Mouse (Mus musculus): ENCODE results near the gene Mettl27. TPM values are rescaled to one million over a fixed set of nuclear protein-coding genes. Genes with fewer than 3 reads are reported as not detected.

Gene Mettl27
- total RNA-seq (2023) = 1 to 10 TPM; 1.3 to 6.4 TPM

GRCm38 (mm10) chr5:134932179-134932902, at the start of gene Mettl27:
Gene Mettl27, plus strand, starts transcription at chr5:134932368.

GRCm38 (mm10) chr5:134906633-134907032, 25.5 kb upstream of the Mettl27 start, which contains the start of gene Tmem270:
Gene Tmem270, minus strand, starts transcription at chr5:134906733.

GRCm38 (mm10) chr5:134915311-134915710, 16.9 kb upstream of the Mettl27 start, which contains the start of gene Cldn13:
Gene Cldn13, minus strand, starts transcription at chr5:134915526.

GRCm38 (mm10) chr5:134946857-134947255, 14.7 kb downstream of the Mettl27 start, which contains the start of gene Cldn4:
Gene Cldn4, minus strand, starts transcription at chr5:134946934.

DNA sequence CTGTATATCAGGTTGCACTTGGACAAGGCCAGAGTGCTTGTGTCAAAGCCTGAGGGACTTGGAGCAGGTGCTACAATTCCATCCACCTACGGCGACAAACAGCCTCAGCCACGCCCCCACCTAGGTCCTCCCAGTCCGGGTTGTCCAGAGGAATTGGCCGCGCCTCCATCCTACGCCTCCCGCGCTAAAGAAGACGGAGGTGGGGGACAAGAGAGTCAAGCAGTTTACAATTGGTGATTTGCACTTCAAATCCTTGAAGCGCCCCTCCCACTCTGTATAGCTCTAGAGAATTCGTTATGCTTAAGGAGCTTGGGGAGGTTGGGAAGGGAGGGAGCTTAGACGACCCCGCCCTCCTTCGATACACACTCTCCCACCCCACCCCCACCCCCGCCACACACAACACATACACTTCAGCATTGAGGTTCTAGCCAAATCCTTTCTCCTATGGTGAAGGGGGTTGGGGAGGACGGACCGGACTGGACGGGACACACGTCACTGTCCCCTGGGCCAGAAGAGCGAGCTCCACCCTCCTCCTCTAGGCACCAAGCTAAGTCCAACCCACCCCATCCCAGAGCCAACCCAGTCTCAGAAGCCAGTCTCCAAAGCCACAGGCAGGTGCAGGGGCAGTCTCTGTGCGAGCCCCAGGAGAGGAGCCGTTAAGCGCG, 53.6 kb downstream of the Mettl27 start, which contains the start of gene Cldn3:
Gene Cldn3 (plus strand): TSS at position 582 of the 665 bp plus-strand sequence.

Other genes starting within 250 kb of the Mettl27 start
- 10 to 100 TPM in 1 of 2 experiments, 1 to 10 TPM in 1; 8.6 to 10.3 TPM for gene Limk1, start 243.8 kb upstream of the Mettl27 start, total RNA-seq (2023)
- gene Eln, start 185.0 kb upstream of the Mettl27 start, total RNA-seq (2023) = not detected
- gene Tmem270, start 25.6 kb upstream of the Mettl27 start, total RNA-seq (2023) = not detected
- gene Cldn13, start 16.8 kb upstream of the Mettl27 start, total RNA-seq (2023) = 10 to 100 TPM; 23.0 to 34.6 TPM
- not detected for gene Cldn4, start 14.6 kb downstream of the Mettl27 start, total RNA-seq (2023)
- gene Cldn3, start 53.8 kb downstream of the Mettl27 start, total RNA-seq (2023) = not detected
- gene Abhd11, start 76.8 kb downstream of the Mettl27 start, total RNA-seq (2023) = 10 to 100 TPM; 20.8 to 24.5 TPM
- under 1 TPM; 0.46 to 0.53 TPM for gene Stx1a, start 91.1 kb downstream of the Mettl27 start, total RNA-seq (2023)
- 10 to 100 TPM; 12.1 to 13.1 TPM for gene Dnajc30, start 131.8 kb downstream of the Mettl27 start, total RNA-seq (2023)
- 10 to 100 TPM; 28.8 to 29.4 TPM for gene Bud23, start 132.6 kb downstream of the Mettl27 start, total RNA-seq (2023)
- not detected for gene Vps37d, start 145.9 kb downstream of the Mettl27 start, total RNA-seq (2023)
- 1 to 10 TPM; 1.1 to 1.3 TPM for gene Mlxipl, start 157.5 kb downstream of the Mettl27 start, total RNA-seq (2023)
- 10 to 100 TPM in 1 of 2 experiments, 1 to 10 TPM in 1; 8.3 to 10.7 TPM for gene Tbl2, start 217.3 kb downstream of the Mettl27 start, total RNA-seq (2023)
- 10 to 100 TPM; 25.0 to 26.4 TPM for gene Bcl7b, start 235.9 kb downstream of the Mettl27 start, total RNA-seq (2023)

All from neutrophil, adult 83 days (primary cell).